21 mouse cellular contexts compared by ENCODE assay signal in genomic region chr11:67103256-67103655, GRCm38 (mm10). TPM values are rescaled to one million over a fixed set of nuclear protein-coding genes. Genes with fewer than 3 reads are reported as not detected.
"Had no signal": no experiment of that assay in that cellular context is flagged by ENCODE, and none has a peak within 500 bp of the region (broad histone marks: within the 10 kb centered on the region; RNA-seq: fewer than 3 reads in every experiment).

No protein-coding gene starts in this region.

- H3K4me1 ChIP-seq: megakaryocyte, embryonic 14.5 days; midbrain, embryonic 15.5 days; neural tube, embryonic 15.5 days had no signal

- ATAC-seq: midbrain, embryonic 15.5 days had no signal

- H3K27me3 ChIP-seq: midbrain, embryonic 12.5 days; midbrain, embryonic 15.5 days; neural tube, embryonic 13.5 days; neural tube, embryonic 15.5 days had no signal

- H3K36me3 ChIP-seq: midbrain, embryonic 12.5 days; midbrain, embryonic 15.5 days; neural tube, embryonic 13.5 days; neural tube, embryonic 15.5 days had no signal

- H3K4me2 ChIP-seq: lung, embryonic 14.5 days; midbrain, embryonic 12.5 days; midbrain, embryonic 15.5 days; neural tube, embryonic 13.5 days; neural tube, embryonic 15.5 days had no signal

- DNase-seq: lung, adult 18-20 months; lung, embryonic 14.5 days; lung, postnatal 10 days; lung, postnatal 36 days; retina, postnatal 1 day; right cerebral cortex, adult 18-20 months; right cerebral cortex, postnatal 25 days; right cerebral cortex, postnatal 4 days; spleen, adult 18-20 months; thymus, adult 18-20 months; thymus, postnatal 14 days; thymus, postnatal 36 days had no signal

- H3K9ac ChIP-seq: liver, embryonic 14.5 days; lung, embryonic 14.5 days; midbrain, embryonic 12.5 days; midbrain, embryonic 15.5 days; neural tube, embryonic 13.5 days; neural tube, embryonic 15.5 days had no signal

- H3K4me3 ChIP-seq: megakaryocyte, embryonic 14.5 days; midbrain, embryonic 12.5 days; midbrain, embryonic 15.5 days; neural tube, embryonic 13.5 days; neural tube, embryonic 15.5 days had no signal

- H3K27ac ChIP-seq: liver, embryonic 14.5 days; macrophage; midbrain, embryonic 12.5 days; midbrain, embryonic 15.5 days; neural tube, embryonic 13.5 days; neural tube, embryonic 15.5 days had no signal

- H3K9me3 ChIP-seq: megakaryocyte, embryonic 14.5 days; midbrain, embryonic 12.5 days; midbrain, embryonic 15.5 days; neural tube, embryonic 13.5 days; neural tube, embryonic 15.5 days had no signal

RNA-seq across cellular contexts. Expression of gene Myh3, which starts 25.2 kb away (rescaled TPM):
- total RNA-seq: megakaryocyte progenitor cell, adult 5-6 weeks; monocyte, adult 5-6 weeks had no signal
